Mouse (Mus musculus): ENCODE results near the gene Zfp281. TPM values are rescaled to one million over a fixed set of nuclear protein-coding genes. Genes with fewer than 3 reads are reported as not detected.

The Zfp281 gene
- polyA plus RNA-seq, 1 experiment from 2014 or later: 34.7 TPM

DNA sequence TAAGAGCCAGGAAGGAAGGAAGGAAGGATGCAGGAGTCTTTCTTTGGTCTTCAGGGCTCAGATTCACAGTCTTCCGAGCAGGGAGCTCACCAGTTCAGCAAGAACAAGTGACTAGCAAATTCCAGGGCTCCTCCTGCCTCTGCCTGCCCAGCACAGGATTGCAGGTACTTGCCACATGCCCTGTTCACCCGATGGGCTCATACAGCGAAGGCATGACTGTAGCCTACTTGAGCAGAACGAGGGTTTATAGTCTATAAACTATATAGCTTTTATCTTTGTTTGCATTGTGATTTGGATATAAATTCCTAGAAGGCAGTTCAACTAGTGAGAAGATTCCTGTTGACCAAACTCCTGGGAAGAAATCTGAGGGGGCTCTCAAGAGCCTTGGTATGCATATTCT lies 18.4 kb upstream of the Zfp281 start:
- no peaks in the 10 kb centered on the region for H3K27me3 ChIP-seq (ENCODE audit: control insufficient read depth, insufficient read depth, low read length)
- no peak overlapping the region for H3K4me2 ChIP-seq (ENCODE audit: low read length)
- DNase-seq: no peak
- ATAC-seq (ENCODE audit: low FRiP score, low TSS enrichment): no peak
- no peaks in the 10 kb centered on the region for H3K36me3 ChIP-seq (ENCODE audit: control insufficient read depth, insufficient read depth, low read length)
- H3K9ac ChIP-seq (replicated peaks; ENCODE audit: low read length): no peak overlapping the region
- no peak overlapping the region for H3K4me3 ChIP-seq (replicated peaks; ENCODE audit: low read depth, low read length)
- H3K4me1 ChIP-seq (ENCODE audit: control insufficient read depth, insufficient read depth, low read length): no peaks in the 10 kb centered on the region
- WGBS: 82% methylated on average over 4 of the region's 4 CpGs
- H3K9me3 ChIP-seq (ENCODE audit: control insufficient read depth, low read length): no peaks in the 10 kb centered on the region
- H3K27ac ChIP-seq (replicated peaks; ENCODE audit: low read depth, low read length): no peak overlapping the region

DNA sequence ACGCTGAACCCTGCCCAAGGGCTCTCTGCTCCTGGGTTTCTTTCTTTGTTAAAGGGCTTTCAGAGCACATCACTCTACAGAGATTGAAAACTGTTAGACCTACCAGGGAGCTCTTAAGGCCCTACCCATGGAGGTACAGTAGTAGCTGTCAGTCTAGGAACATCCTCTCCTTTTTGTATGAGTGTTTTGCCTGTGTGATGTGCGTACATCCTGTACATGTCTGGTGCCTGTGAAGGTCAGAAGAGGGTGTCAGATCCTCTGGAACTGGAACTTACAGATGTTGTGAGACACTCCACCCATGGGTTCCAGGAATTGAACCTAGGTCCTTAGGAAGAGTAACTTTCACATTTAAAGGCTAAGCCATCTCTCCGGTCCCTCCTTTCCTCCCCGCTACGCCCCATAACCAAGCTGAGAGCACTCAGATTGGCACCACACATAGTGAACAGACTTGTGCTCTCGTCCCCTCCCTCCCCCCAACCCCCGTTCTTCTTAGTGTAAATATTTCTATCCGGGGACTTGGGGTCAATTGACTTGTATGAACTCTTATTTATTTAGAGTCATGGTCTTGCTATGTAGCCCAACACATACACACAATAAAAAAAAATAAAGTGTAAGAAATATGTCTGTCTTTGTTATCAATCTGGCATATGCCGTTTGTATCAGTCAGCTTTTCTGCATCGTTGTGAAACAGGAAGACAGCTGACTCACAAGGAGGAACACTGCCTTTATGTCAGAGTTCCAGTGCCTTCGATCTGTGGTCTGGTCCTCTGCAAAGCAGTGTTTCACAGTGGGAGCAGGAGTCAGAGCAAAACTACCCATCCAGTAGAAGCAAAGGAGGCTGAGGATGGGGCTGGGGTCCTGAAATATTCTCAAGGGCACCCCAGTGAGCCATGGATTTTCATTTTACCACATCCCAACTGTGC lies 16.1 kb upstream of the Zfp281 start:
- no peak for DNase-seq
- no peaks in the 10 kb centered on the region for H3K4me1 ChIP-seq (ENCODE audit: control insufficient read depth, insufficient read depth, low read length)
- ATAC-seq (ENCODE audit: low FRiP score, low TSS enrichment): no peak
- no peaks in the 10 kb centered on the region for H3K9me3 ChIP-seq (ENCODE audit: control insufficient read depth, low read length)
- no peak overlapping the region for H3K4me3 ChIP-seq (replicated peaks; ENCODE audit: low read depth, low read length)
- H3K27ac ChIP-seq (replicated peaks; ENCODE audit: low read depth, low read length): no peak overlapping the region
- no peaks in the 10 kb centered on the region for H3K36me3 ChIP-seq (ENCODE audit: control insufficient read depth, insufficient read depth, low read length)
- no peaks in the 10 kb centered on the region for H3K27me3 ChIP-seq (ENCODE audit: control insufficient read depth, insufficient read depth, low read length)
- no peak overlapping the region for H3K4me2 ChIP-seq (ENCODE audit: low read length)
- WGBS: 91% methylated on average over 11 of the region's 11 CpGs
- no peak overlapping the region for H3K9ac ChIP-seq (replicated peaks; ENCODE audit: low read length)

DNA sequence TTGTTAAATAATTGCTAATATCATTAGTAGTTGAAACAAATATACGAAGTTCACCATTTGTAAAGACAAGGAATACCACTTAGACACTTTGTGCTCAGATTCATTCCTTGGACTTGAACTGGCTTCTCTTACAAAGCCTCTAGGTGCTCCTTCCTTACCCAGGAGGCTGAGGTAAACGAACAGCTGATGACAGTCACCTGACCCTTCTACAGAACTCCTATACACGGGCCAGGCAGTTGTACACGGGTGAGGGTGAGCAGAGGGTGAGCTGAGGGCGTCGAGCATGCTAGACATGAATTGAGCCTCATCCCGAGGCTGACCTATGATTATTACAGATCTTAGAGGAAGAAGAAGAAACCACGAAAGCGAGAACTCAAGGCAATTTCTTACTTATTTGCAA lies 12.9 kb upstream of the Zfp281 start:
- 84% methylated on average over 9 of the region's 9 CpGs for WGBS
- H3K9ac ChIP-seq (replicated peaks; ENCODE audit: low read length): no peak overlapping the region
- ATAC-seq (ENCODE audit: low FRiP score, low TSS enrichment): no peak
- H3K27ac ChIP-seq (replicated peaks; ENCODE audit: low read depth, low read length): no peak overlapping the region
- H3K4me2 ChIP-seq (ENCODE audit: low read length): no peak overlapping the region
- no peak for DNase-seq
- no peaks in the 10 kb centered on the region for H3K9me3 ChIP-seq (ENCODE audit: control insufficient read depth, low read length)
- H3K4me1 ChIP-seq (ENCODE audit: control insufficient read depth, insufficient read depth, low read length): no peaks in the 10 kb centered on the region
- H3K27me3 ChIP-seq (ENCODE audit: control insufficient read depth, insufficient read depth, low read length): no peaks in the 10 kb centered on the region
- H3K4me3 ChIP-seq (replicated peaks; ENCODE audit: low read depth, low read length): no peak overlapping the region
- no peaks in the 10 kb centered on the region for H3K36me3 ChIP-seq (ENCODE audit: control insufficient read depth, insufficient read depth, low read length)

DNA sequence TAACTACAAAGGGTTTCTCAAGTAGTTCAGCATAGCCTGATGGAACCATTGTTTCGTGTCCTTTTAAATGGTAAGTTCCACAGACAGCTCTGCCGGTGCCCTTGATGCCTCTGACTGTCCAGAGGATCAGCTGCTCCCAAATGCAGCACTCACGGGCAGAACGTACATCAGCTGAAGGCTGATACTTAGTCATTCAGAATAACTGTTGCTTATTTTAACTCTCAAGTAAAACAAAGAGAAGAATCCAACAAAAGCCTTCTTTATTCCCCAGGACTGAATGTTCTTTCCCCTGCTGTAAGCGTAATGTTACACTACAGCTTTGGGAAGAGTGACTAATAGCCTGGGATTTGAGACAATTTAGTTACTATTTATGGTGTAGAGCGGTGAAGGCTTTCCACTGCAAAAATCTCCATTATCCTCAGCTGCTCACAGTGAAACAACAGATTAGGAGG lies 11.4 kb upstream of the Zfp281 start:
- no peaks in the 10 kb centered on the region for H3K4me1 ChIP-seq (ENCODE audit: control insufficient read depth, insufficient read depth, low read length)
- no peak overlapping the region for H3K27ac ChIP-seq (replicated peaks; ENCODE audit: low read depth, low read length)
- H3K27me3 ChIP-seq (ENCODE audit: control insufficient read depth, insufficient read depth, low read length): no peaks in the 10 kb centered on the region
- WGBS: 35% methylated on average over 6 of the region's 6 CpGs
- H3K4me2 ChIP-seq (ENCODE audit: low read length): no peak overlapping the region
- H3K4me3 ChIP-seq (replicated peaks; ENCODE audit: low read depth, low read length): no peak overlapping the region
- no peak for DNase-seq
- ATAC-seq (ENCODE audit: low FRiP score, low TSS enrichment): no peak
- H3K9ac ChIP-seq (replicated peaks; ENCODE audit: low read length): no peak overlapping the region
- H3K9me3 ChIP-seq (ENCODE audit: control insufficient read depth, low read length): no peaks in the 10 kb centered on the region
- H3K36me3 ChIP-seq (ENCODE audit: control insufficient read depth, insufficient read depth, low read length): no peaks in the 10 kb centered on the region

DNA sequence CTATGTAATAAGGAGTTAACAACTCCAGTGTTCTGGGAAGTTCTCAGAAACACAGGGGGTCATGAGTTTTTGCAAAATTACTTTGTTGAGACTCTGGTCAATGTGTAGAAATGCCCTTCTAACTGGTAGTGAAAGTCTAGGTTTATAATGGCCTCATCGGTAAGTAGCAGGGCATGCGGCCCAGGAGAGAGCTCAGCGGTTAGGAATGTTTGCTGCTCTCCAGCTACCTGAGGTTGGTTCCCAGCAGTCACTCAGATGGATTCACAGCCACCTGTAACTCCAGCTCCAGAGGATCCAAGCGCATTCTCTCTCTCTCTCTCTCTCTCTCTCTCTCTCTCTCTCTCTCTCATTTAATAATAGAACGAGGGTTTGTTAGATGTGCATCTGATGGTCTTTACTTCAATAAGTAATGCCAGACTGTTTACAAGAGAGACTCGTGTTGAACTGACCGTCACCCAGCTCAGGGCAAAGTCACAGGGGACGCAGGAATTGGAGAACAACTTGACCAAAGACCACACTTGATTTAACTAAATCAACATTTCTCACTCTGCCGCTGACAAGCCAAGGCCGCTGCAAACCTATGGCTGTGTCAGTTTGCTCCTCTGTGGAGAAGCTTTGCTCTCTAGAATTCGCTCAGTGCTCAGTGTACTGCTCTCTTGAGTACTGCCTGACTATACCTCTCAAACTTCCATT lies 9.8 kb upstream of the Zfp281 start:
- no peak for DNase-seq
- no peak overlapping the region for H3K27ac ChIP-seq (replicated peaks; ENCODE audit: low read depth, low read length)
- H3K36me3 ChIP-seq (ENCODE audit: control insufficient read depth, insufficient read depth, low read length): no peaks in the 10 kb centered on the region
- H3K9ac ChIP-seq (replicated peaks; ENCODE audit: low read length): no peak overlapping the region
- no peaks in the 10 kb centered on the region for H3K9me3 ChIP-seq (ENCODE audit: control insufficient read depth, low read length)
- no peak overlapping the region for H3K4me2 ChIP-seq (ENCODE audit: low read length)
- H3K27me3 ChIP-seq (ENCODE audit: control insufficient read depth, insufficient read depth, low read length): no peaks in the 10 kb centered on the region
- ATAC-seq (ENCODE audit: low FRiP score, low TSS enrichment): no peak
- WGBS: 92% methylated on average over 11 of the region's 11 CpGs
- H3K4me3 ChIP-seq (replicated peaks; ENCODE audit: low read depth, low read length): no peak overlapping the region
- no peaks in the 10 kb centered on the region for H3K4me1 ChIP-seq (ENCODE audit: control insufficient read depth, insufficient read depth, low read length)

DNA sequence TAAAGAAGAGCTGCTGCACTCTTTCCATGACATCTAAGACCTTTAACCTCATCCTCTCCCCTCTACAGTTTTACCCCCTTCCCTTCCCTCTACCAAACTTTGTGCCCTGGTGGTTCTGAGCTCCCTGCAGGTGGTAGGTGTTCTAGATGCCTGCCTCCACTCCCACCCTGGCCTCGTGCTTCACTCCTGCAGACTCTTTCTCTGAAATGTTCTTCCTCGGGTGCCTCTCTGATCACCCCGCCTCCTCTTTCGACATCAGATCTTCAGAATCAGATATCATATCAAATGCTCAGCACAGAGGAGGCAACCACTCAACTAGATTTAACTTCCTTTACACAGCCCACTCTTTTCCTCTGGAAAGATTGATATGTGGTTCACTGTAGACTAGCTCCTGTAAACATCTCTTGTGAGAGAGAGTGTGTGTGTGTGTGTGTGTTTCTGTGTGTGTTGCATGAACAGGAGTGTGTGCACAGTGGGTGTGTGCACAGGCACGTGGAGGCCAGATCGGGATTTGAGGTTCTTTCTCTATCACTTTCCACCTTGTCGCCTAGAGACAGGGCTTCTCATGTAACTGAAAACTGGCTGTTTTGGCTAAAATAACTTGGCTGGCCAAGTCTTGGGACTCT lies 7.4 kb upstream of the Zfp281 start:
- Histone ChIP-seq H3K4me1 (ENCODE audit: control insufficient read depth, insufficient read depth, low read length) (no peaks in the 10 kb centered on the region), H3K4me3 (replicated peaks; ENCODE audit: low read depth, low read length) (no peak overlapping the region), H3K9ac (replicated peaks; ENCODE audit: low read length) (no peak overlapping the region), H3K4me2 (ENCODE audit: low read length) (no peak overlapping the region), H3K36me3 (ENCODE audit: control insufficient read depth, insufficient read depth, low read length) (no peaks in the 10 kb centered on the region), H3K9me3 (ENCODE audit: control insufficient read depth, low read length) (no peaks in the 10 kb centered on the region), H3K27ac (replicated peaks; ENCODE audit: low read depth, low read length) (no peak overlapping the region), H3K27me3 (ENCODE audit: control insufficient read depth, insufficient read depth, low read length) (no peaks in the 10 kb centered on the region)
- 86% methylated on average over 7 of the region's 7 CpGs for WGBS
- ATAC-seq (ENCODE audit: low FRiP score, low TSS enrichment) (no peak), DNase-seq (no peak)

DNA sequence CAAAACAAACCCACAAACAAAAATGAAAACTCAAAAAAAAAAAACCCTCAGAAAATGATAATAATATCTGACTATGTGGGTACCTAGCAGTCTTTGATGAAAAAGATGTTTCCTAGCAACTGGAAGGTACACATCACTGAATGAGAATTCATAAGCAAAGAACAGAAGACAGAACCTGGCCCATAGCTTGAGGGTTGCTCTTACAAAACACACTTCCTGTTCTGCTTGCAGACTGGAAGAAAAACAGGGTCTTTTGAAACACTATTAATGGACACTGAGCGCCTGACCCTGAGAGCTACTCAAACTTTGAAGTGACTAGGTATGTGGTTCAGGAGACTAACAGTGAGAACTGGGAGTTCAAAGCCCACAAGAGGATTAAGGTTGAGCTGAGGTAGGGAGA lies 6.1 kb upstream of the Zfp281 start:
- H3K4me1 ChIP-seq (ENCODE audit: control insufficient read depth, insufficient read depth, low read length): no peaks in the 10 kb centered on the region
- no peaks in the 10 kb centered on the region for H3K27me3 ChIP-seq (ENCODE audit: control insufficient read depth, insufficient read depth, low read length)
- WGBS: 88% methylated on average over 1 of the region's 1 CpGs
- no peaks in the 10 kb centered on the region for H3K36me3 ChIP-seq (ENCODE audit: control insufficient read depth, insufficient read depth, low read length)
- no peak overlapping the region for H3K4me3 ChIP-seq (replicated peaks; ENCODE audit: low read depth, low read length)
- no peak overlapping the region for H3K9ac ChIP-seq (replicated peaks; ENCODE audit: low read length)
- H3K9me3 ChIP-seq (ENCODE audit: control insufficient read depth, low read length): no peaks in the 10 kb centered on the region
- H3K27ac ChIP-seq (replicated peaks; ENCODE audit: low read depth, low read length): no peak overlapping the region
- ATAC-seq (ENCODE audit: low FRiP score, low TSS enrichment) (no peak), DNase-seq (no peak)
- no peak overlapping the region for H3K4me2 ChIP-seq (ENCODE audit: low read length)

DNA sequence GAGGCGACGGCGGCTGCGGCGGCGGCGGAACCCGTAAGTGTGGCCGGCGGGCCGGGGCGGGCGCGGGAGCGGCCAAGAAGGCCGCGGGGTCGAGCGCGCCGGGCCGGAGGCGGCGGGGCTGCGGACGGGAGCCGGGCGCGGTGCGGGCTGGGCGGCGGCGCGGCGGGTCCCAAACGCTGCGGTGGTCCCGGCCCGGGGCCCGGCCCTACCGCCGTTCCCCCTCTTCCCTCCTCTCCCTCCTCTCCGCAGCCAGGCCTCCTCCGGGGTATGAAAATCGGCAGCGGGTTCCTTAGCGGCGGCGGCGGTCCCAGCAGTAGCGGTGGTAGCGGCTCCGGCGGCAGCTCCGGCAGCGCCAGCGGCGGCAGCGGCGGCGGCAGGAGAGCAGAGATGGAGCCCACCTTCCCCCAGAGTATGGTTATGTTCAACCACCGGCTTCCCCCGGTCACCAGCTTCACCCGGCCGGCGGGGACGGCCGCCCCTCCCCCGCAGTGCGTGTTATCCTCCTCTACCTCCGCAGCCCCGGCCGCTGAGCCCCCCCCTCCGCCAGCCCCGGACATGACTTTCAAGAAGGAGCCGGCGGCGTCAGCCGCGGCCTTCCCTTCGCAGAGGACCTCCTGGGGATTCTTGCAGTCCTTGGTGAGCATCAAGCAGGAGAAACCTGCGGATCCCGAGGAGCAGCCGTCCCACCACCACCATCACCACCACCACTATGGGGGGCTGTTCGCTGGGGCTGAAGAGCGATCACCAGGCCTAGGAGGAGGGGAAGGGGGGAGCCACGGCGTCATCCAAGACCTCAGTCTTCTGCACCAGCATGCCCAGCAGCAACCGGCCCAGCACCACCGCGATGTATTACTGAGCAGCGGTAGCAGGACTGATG lies 556 bp downstream of the Zfp281 start:
- peak overlapping the region; percentile 86 for H3K4me2 ChIP-seq (ENCODE audit: low read length)
- ATAC-seq (ENCODE audit: low FRiP score, low TSS enrichment) (peak; percentile 77), DNase-seq (peak; percentile 67)
- no peaks in the 10 kb centered on the region for H3K9me3 ChIP-seq (ENCODE audit: control insufficient read depth, low read length)
- no peaks in the 10 kb centered on the region for H3K27me3 ChIP-seq (ENCODE audit: control insufficient read depth, insufficient read depth, low read length)
- H3K4me1 ChIP-seq (ENCODE audit: control insufficient read depth, insufficient read depth, low read length): peaks cover 31% of the 10 kb centered on the region
- peak overlapping the region; percentile 94 for H3K9ac ChIP-seq (replicated peaks; ENCODE audit: low read length)
- H3K36me3 ChIP-seq (ENCODE audit: control insufficient read depth, insufficient read depth, low read length): peaks cover 23% of the 10 kb centered on the region
- H3K27ac ChIP-seq (replicated peaks; ENCODE audit: low read depth, low read length): peak overlapping the region; percentile 96
- peak overlapping the region; percentile 90 for H3K4me3 ChIP-seq (replicated peaks; ENCODE audit: low read depth, low read length)
- 3% methylated on average over 70 of the region's 92 CpGs for WGBS

Data from midbrain, embryonic 14.5 days (tissue).